Mouse (Mus musculus) lung, embryonic 14.5 days (tissue): ENCODE results near the gene Cers5. TPM values are rescaled to one million over a fixed set of nuclear protein-coding genes. Genes with fewer than 3 reads are reported as not detected.

ENCODE experiments used
- ATAC-seq: fragments of 200-750 bp; cut with Nextera tagmentation; 2 replicates; pipeline ENCODE4 v1.8.0; 2017; ENCODE audit warnings: mild to moderate bottlenecking, moderate TSS enrichment, moderate library complexity; ENCODE audit not compliant: insufficient read depth
- DNase-seq: peaks from one replicate; pipeline ENCODE4 v3.0.0-alpha.2; 2015
- H3K27ac ChIP-seq: fragments of 300-500 bp; sonication (generic); 2 replicates; pipeline ENCODE4 v1.5.1; 2014; ENCODE audit warnings: low read depth, mild to moderate bottlenecking, moderate library complexity
- H3K27me3 ChIP-seq: fragments of 300-500 bp; sonication (generic); 2 replicates; pipeline ENCODE4 v1.6.1; 2014; ENCODE audit warnings: low read length, control low read depth; ENCODE audit not compliant: insufficient read depth
- H3K36me3 ChIP-seq: fragments of 300-500 bp; sonication (generic); 2 replicates; pipeline ENCODE4 v1.6.1; 2014; ENCODE audit warnings: control low read depth; ENCODE audit not compliant: insufficient read depth
- H3K4me1 ChIP-seq: fragments of 300-500 bp; sonication (generic); 2 replicates; pipeline ENCODE4 v1.6.1; 2014; ENCODE audit warnings: antibody characterized with exemption, control low read depth; ENCODE audit not compliant: insufficient read depth
- H3K4me2 ChIP-seq: fragments of 300-500 bp; sonication (generic); 2 replicates; pipeline ENCODE4 v1.6.1; 2014; ENCODE audit warnings: mild to moderate bottlenecking
- H3K4me3 ChIP-seq: fragments of 300-500 bp; sonication (generic); 2 replicates; pipeline ENCODE4 v1.5.1; 2014; ENCODE audit warnings: low read depth, low read length
- H3K9ac ChIP-seq: fragments of 300-500 bp; sonication (generic); 2 replicates; pipeline ENCODE4 v1.6.1; 2014
- H3K9me3 ChIP-seq: fragments of 300-500 bp; sonication (generic); 2 replicates; pipeline ENCODE4 v1.6.1; 2016; ENCODE audit warnings: low read depth, low read length, control low read depth
- CTCF ChIP-seq: IDR thresholded peaks from 2 replicates; pipeline ENCODE4 v1.5.1; 2016; ENCODE audit warnings: antibody characterized with exemption, low read depth
- WGBS: fragments of 180-500 bp; shearing (Covaris S2); extraction: QIAGEN DNeasy Blood & Tissue Kit; methylation state at CpG from one replicate; pipeline ENCODE4 v1.1.7; 2014; 5-methylcytosine and 5-hydroxymethylcytosine counted together
- polyA plus RNA-seq: library from polyadenylated mRNA; unstranded; fragments of >200 nt; fragmentation: Nextera tagmentation; extraction: Ambion mirVana; gene quantifications from 2 replicates; pipeline ENCODE4 v1.2.1, GENCODE M21; 2014

Gene Cers5
- polyA plus RNA-seq, 1 experiment from 2014 or later, result 78.8 TPM

- Histone ChIP-seq H3K4me2 (no peak overlapping the region), H3K4me3 (no peak overlapping the region), H3K27ac (no peak overlapping the region), H3K27me3 (no peaks in the 10 kb centered on the region), H3K9ac (no peak overlapping the region), H3K9me3 (no peaks in the 10 kb centered on the region), H3K4me1 (peaks cover 4% of the 10 kb centered on the region; the same call in 1 of the 2 replicates), H3K36me3 (peaks cover 20% of the 10 kb centered on the region)
- TF ChIP-seq CTCF, result no peak
- ATAC-seq, result no peak
- DNase-seq, result no peak
- 83% methylated on average over 18 of the region's 18 CpGs for WGBS
Observed at GRCm38 (mm10) chr15:99700219-99701106, 72.2 kb downstream of the Cers5 start.

GRCm38 (mm10) chr15:99699715-99700114 lies 73.0 kb downstream of the Cers5 start:
- ATAC-seq (no peak), DNase-seq (no peak)
- Histone ChIP-seq H3K4me3 (no peak overlapping the region), H3K36me3 (peaks cover 15% of the 10 kb centered on the region), H3K9ac (no peak overlapping the region), H3K27me3 (no peaks in the 10 kb centered on the region), H3K4me1 (peaks cover 4% of the 10 kb centered on the region; the same call in 1 of the 2 replicates), H3K4me2 (no peak overlapping the region), H3K9me3 (no peaks in the 10 kb centered on the region), H3K27ac (no peak overlapping the region)
- no peak for TF ChIP-seq CTCF
- WGBS, result 80% methylated on average over 10 of the region's 10 CpGs

GRCm38 (mm10) chr15:99698533-99699085 lies 74.1 kb downstream of the Cers5 start:
- Histone ChIP-seq H3K9me3 (no peaks in the 10 kb centered on the region), H3K27ac (no peak overlapping the region), H3K4me1 (peaks cover 4% of the 10 kb centered on the region; the same call in 1 of the 2 replicates), H3K36me3 (peaks cover 4% of the 10 kb centered on the region), H3K4me3 (no peak overlapping the region), H3K27me3 (no peaks in the 10 kb centered on the region), H3K4me2 (no peak overlapping the region), H3K9ac (no peak overlapping the region)
- ATAC-seq (no peak), DNase-seq (no peak)
- 29% methylated on average over 20 of the region's 20 CpGs for whole genome bisulfite sequencing
- no peak for TF ChIP-seq CTCF

GRCm38 (mm10) chr15:99697309-99697708 lies 75.4 kb downstream of the Cers5 start:
- ATAC-seq, result no peak
- Histone ChIP-seq H3K27ac (no peak overlapping the region), H3K4me1 (no peaks in the 10 kb centered on the region), H3K4me3 (no peak overlapping the region), H3K4me2 (no peak overlapping the region), H3K36me3 (no peaks in the 10 kb centered on the region), H3K27me3 (no peaks in the 10 kb centered on the region), H3K9ac (no peak overlapping the region), H3K9me3 (no peaks in the 10 kb centered on the region)
- DNase-seq, result peak; percentile 27
- WGBS, result 10% methylated on average over 2 of the region's 2 CpGs
- no peak for TF ChIP-seq CTCF

- no peak for TF ChIP-seq CTCF
- H3K9me3 ChIP-seq, result no peaks in the 10 kb centered on the region
- no peaks in the 10 kb centered on the region for H3K36me3 ChIP-seq
- H3K27ac ChIP-seq, result no peak overlapping the region
- H3K4me3 ChIP-seq, result no peak overlapping the region
- H3K27me3 ChIP-seq, result no peaks in the 10 kb centered on the region
- no peak overlapping the region for H3K4me2 ChIP-seq
- no peak overlapping the region for H3K9ac ChIP-seq
- DNase-seq, result no peak
- peaks cover 2% of the 10 kb centered on the region; the same call in 1 of the 2 replicates for H3K4me1 ChIP-seq
- no peak for ATAC-seq
- 33% methylated on average over 9 of the region's 9 CpGs for WGBS
Observed at GRCm38 (mm10) chr15:99691976-99692375, 80.7 kb downstream of the Cers5 start.

- H3K9ac ChIP-seq, result no peak overlapping the region
- peaks cover 2% of the 10 kb centered on the region; the same call in 1 of the 2 replicates for H3K4me1 ChIP-seq
- no peaks in the 10 kb centered on the region for H3K27me3 ChIP-seq
- no peak overlapping the region for H3K4me2 ChIP-seq
- ATAC-seq (no peak), DNase-seq (no peak)
- no peaks in the 10 kb centered on the region for H3K9me3 ChIP-seq
- H3K36me3 ChIP-seq, result no peaks in the 10 kb centered on the region
- no peak for TF ChIP-seq CTCF
- H3K27ac ChIP-seq, result no peak overlapping the region
- H3K4me3 ChIP-seq, result no peak overlapping the region
- 13% methylated on average over 4 of the region's 4 CpGs for WGBS
Observed at GRCm38 (mm10) chr15:99690924-99691323, 81.8 kb downstream of the Cers5 start.

- peak; percentile 92 for TF ChIP-seq CTCF
- Histone ChIP-seq H3K27ac (no peak overlapping the region), H3K4me1 (peaks cover 2% of the 10 kb centered on the region; the same call in 1 of the 2 replicates), H3K4me3 (no peak overlapping the region), H3K36me3 (no peaks in the 10 kb centered on the region), H3K27me3 (no peaks in the 10 kb centered on the region), H3K4me2 (no peak overlapping the region), H3K9ac (no peak overlapping the region), H3K9me3 (no peaks in the 10 kb centered on the region)
- ATAC-seq (peak; percentile 79), DNase-seq (peak; percentile 88)
- 3% methylated on average over 4 of the region's 4 CpGs for WGBS
Observed at GRCm38 (mm10) chr15:99688712-99689111, 84.0 kb downstream of the Cers5 start.

Other genes starting within 250 kb of the Cers5 start
- gene Faim2, start 244.7 kb downstream of the Cers5 start, polyA plus RNA-seq, result 1.4 and 1.5 TPM in 2 replicates
- not detected in 2 replicates for gene Aqp2, start 193.8 kb downstream of the Cers5 start, polyA plus RNA-seq
- gene Aqp5, start 182.1 kb downstream of the Cers5 start, polyA plus RNA-seq, result 0.93 and 1.0 TPM in 2 replicates
- gene Aqp6, start 171.5 kb downstream of the Cers5 start, polyA plus RNA-seq, result not detected in 2 replicates
- gene Racgap1, start 121.2 kb downstream of the Cers5 start, polyA plus RNA-seq, result 153 and 157 TPM in 2 replicates
- gene Asic1, start 102.5 kb downstream of the Cers5 start, polyA plus RNA-seq, result 0.54 and 0.83 TPM in 2 replicates
- gene Smarcd1, start 70.8 kb downstream of the Cers5 start, polyA plus RNA-seq, result 52.5 and 63.5 TPM in 2 replicates
- not detected in 2 replicates for gene Gm17349, start 67.4 kb downstream of the Cers5 start, polyA plus RNA-seq
- 0.31 and 0.58 TPM in 2 replicates for gene Gpd1, start 55.4 kb downstream of the Cers5 start, polyA plus RNA-seq
- 135 and 145 TPM in 2 replicates for gene Cox14, start 47.3 kb downstream of the Cers5 start, polyA plus RNA-seq
- gene Lima1, start 102.6 kb upstream of the Cers5 start, polyA plus RNA-seq, result 41.1 and 42.8 TPM in 2 replicates
- 0.04 TPM in 1 of 2 replicates, not detected in the other for gene Fam186a, start 194.2 kb upstream of the Cers5 start, polyA plus RNA-seq
- gene Larp4, start 197.2 kb upstream of the Cers5 start, polyA plus RNA-seq, result 39.3 and 41.0 TPM in 2 replicates